ENCODE assay signal across 11 mouse cellular contexts in the genomic region with DNA sequence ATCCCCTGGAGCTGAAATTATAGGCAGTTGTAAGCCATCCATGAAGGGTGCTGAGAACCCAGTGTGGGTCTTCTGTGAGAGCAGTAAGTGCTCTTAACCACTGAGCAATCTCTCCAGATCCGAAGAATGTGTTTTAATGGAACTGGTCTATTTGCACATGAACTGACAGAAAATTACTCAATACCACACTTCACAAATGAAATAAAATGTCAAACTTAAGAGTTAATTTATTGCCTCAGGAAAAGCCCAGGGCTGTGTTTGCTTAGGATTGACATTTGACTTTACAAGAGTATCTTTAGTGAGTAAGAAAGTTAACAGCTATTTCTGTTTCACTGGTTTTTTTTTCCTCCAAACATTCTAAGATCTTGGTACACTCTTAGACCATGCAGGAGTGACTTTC. TPM values are rescaled to one million over a fixed set of nuclear protein-coding genes. Genes with fewer than 3 reads are reported as not detected.
"Had no signal": no experiment of that assay in that cellular context is flagged by ENCODE, and none has a peak within 500 bp of the region (broad histone marks: within the 10 kb centered on the region; RNA-seq: fewer than 3 reads in every experiment).

No protein-coding gene starts in this region.

- H3K4me3 ChIP-seq: intestine, embryonic 15.5 days; liver, embryonic 13.5 days; megakaryocyte, embryonic 14.5 days had no signal

- H3K9ac ChIP-seq: intestine, embryonic 15.5 days; liver, embryonic 13.5 days; liver, postnatal 0 days had no signal

- H3K27me3 ChIP-seq: intestine, embryonic 15.5 days had no signal

- H3K27ac ChIP-seq: intestine, embryonic 15.5 days; liver, embryonic 13.5 days; macrophage had no signal

- H3K9me3 ChIP-seq: intestine, embryonic 15.5 days; liver, embryonic 13.5 days; megakaryocyte, embryonic 14.5 days had no signal

- ATAC-seq: intestine, embryonic 15.5 days; midbrain, embryonic 16.5 days had no signal

- DNase-seq: kidney, adult 18-20 months; kidney, postnatal 14 days; left cerebral cortex, postnatal 4 days; liver, embryonic 13.5 days; liver, postnatal 0 days; thymus, postnatal 36 days had no signal

- H3K4me2 ChIP-seq: intestine, embryonic 15.5 days; midbrain, embryonic 11.5 days had no signal

- H3K4me1 ChIP-seq: megakaryocyte, embryonic 14.5 days had no signal

- H3K36me3 ChIP-seq: intestine, embryonic 15.5 days; liver, embryonic 13.5 days had no signal

RNA-seq across cellular contexts. Expression of gene Pard3, which starts 23.7 kb away (rescaled TPM):
- polyA plus RNA-seq: macrophage had no signal
